In the genomic region with DNA sequence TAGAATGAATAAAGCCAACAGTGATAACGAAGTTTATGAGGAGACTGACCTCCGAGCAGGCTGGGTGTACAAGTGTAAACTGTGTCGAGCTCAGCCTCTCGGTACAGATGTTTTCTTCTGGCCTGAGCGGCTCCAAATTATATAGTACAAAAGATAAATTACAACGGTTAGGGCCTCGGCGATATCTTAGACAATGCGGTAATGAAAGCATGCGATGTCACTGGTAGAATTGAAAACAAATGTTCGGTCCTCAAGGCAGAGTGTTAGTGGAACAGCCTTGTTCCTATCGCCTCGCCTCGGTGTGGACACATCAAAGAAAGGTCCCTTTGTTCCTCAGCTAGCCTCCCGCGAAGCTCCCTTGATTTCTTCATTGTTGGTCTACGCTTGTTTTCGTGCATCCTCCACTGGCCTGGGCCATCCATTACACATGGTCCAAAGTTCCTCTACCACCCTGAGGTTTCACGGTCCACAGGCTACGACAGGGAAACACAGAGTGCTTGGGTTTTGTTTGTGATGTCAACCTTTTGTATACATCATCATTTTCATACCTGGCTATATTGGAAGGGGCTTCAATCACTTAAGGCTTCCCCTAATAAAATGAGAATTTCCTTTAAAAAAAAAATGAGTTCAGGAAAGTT, we compare ENCODE assay signal across 10 mouse cellular contexts.
DNase-seq lines count a peak whose midpoint lies in the region; ATAC-seq and TF ChIP-seq lines count a peak whose summit lies in the region.
"Had no signal": no experiment of that assay in that cellular context is flagged by ENCODE, and none has a peak within 500 bp of the region (broad histone marks: within the 10 kb centered on the region; RNA-seq: fewer than 3 reads in every experiment).

No protein-coding gene starts in this region.

- peak; percentile 20 for DNase-seq in neural tube, embryonic 11.5 days (ENCODE audit: low spot score)
- no peak for DNase-seq in neural tube, embryonic 10.5 days (ENCODE audit: extremely low spot score, low spot score)
- no peak for DNase-seq in forebrain, embryonic 14.5 days (ENCODE audit: low spot score)
- no peak for DNase-seq in urinary bladder, postnatal 36 days (ENCODE audit: low spot score in 2 of 2)
- DNase-seq in stomach, postnatal 0 days (ENCODE audit: low spot score): no peak
- DNase-seq in urinary bladder, postnatal 25 days (ENCODE audit: low spot score): no peak

- no peak overlapping the region for H3K9ac ChIP-seq in neural tube, embryonic 11.5 days (ENCODE audit: low read length)
- no peak overlapping the region for H3K9ac ChIP-seq in forebrain, embryonic 14.5 days (ENCODE audit: low read length)
- H3K9ac ChIP-seq in limb, embryonic 12.5 days (replicated peaks): no peak overlapping the region
- no peak overlapping the region for H3K9ac ChIP-seq in stomach, postnatal 0 days (ENCODE audit: low read length)
- H3K9ac ChIP-seq: heart, embryonic 13.5 days; liver, embryonic 15.5 days had no signal

- WGBS in neural tube, embryonic 11.5 days: 44% methylated on average over 20 of the region's 20 CpGs
- 13% methylated on average over 20 of the region's 20 CpGs for WGBS in forebrain, embryonic 14.5 days
- WGBS in limb, embryonic 12.5 days: 30% methylated on average over 20 of the region's 20 CpGs
- WGBS in stomach, postnatal 0 days: 74% methylated on average over 20 of the region's 20 CpGs

- no peak overlapping the region for H3K4me3 ChIP-seq in neural tube, embryonic 11.5 days (ENCODE audit: low read depth, low read length)
- H3K4me3 ChIP-seq in forebrain, embryonic 14.5 days (ENCODE audit: low read depth, low read length): peak overlapping the region; percentile 6; the same call in 1 of the 2 replicates
- H3K4me3 ChIP-seq in limb, embryonic 12.5 days (replicated peaks): peak overlapping the region; percentile 7; the same call in 1 of the 2 replicates
- no peak overlapping the region for H3K4me3 ChIP-seq in stomach, postnatal 0 days (ENCODE audit: low read depth, low read length)
- H3K4me3 ChIP-seq: heart, embryonic 13.5 days; liver, embryonic 15.5 days had no signal

- H3K36me3 ChIP-seq in neural tube, embryonic 11.5 days (ENCODE audit: control insufficient read depth, insufficient read depth, low read length): no peaks in the 10 kb centered on the region
- H3K36me3 ChIP-seq in forebrain, embryonic 14.5 days (ENCODE audit: control insufficient read depth, insufficient read depth, low read length): no peaks in the 10 kb centered on the region
- no peaks in the 10 kb centered on the region for H3K36me3 ChIP-seq in limb, embryonic 12.5 days
- no peaks in the 10 kb centered on the region for H3K36me3 ChIP-seq in stomach, postnatal 0 days (ENCODE audit: control insufficient read depth, insufficient read depth, low read length)
- H3K36me3 ChIP-seq: heart, embryonic 13.5 days; liver, embryonic 15.5 days had no signal

- no peak overlapping the region for H3K27ac ChIP-seq in neural tube, embryonic 11.5 days (ENCODE audit: low read depth, low read length)
- H3K27ac ChIP-seq in forebrain, embryonic 14.5 days (ENCODE audit: low read depth, low read length): no peak overlapping the region
- H3K27ac ChIP-seq in limb, embryonic 12.5 days: no peak overlapping the region
- H3K27ac ChIP-seq in stomach, postnatal 0 days (replicated peaks): no peak overlapping the region
- H3K27ac ChIP-seq: heart, embryonic 13.5 days; liver, embryonic 15.5 days had no signal

- no peak for TF ChIP-seq EP300 in stomach, postnatal 0 days (optimal IDR thresholded peaks at IDR 0.05)

- no peaks in the 10 kb centered on the region for H3K9me3 ChIP-seq in neural tube, embryonic 11.5 days (ENCODE audit: control insufficient read depth, low read length)
- no peaks in the 10 kb centered on the region for H3K9me3 ChIP-seq in forebrain, embryonic 14.5 days (replicated peaks; ENCODE audit: control insufficient read depth, low read length)
- no peaks in the 10 kb centered on the region for H3K9me3 ChIP-seq in limb, embryonic 12.5 days
- H3K9me3 ChIP-seq in stomach, postnatal 0 days (ENCODE audit: control insufficient read depth, low read length): no peaks in the 10 kb centered on the region
- H3K9me3 ChIP-seq: heart, embryonic 13.5 days; liver, embryonic 15.5 days had no signal

- no peak overlapping the region for H3K4me2 ChIP-seq in neural tube, embryonic 11.5 days (ENCODE audit: low read depth)
- peak overlapping the region; percentile 42 for H3K4me2 ChIP-seq in forebrain, embryonic 14.5 days (ENCODE audit: low read length)
- peak overlapping the region; percentile 42 for H3K4me2 ChIP-seq in limb, embryonic 12.5 days
- no peak overlapping the region for H3K4me2 ChIP-seq in stomach, postnatal 0 days (replicated peaks; ENCODE audit: low read depth)
- H3K4me2 ChIP-seq: heart, embryonic 13.5 days; liver, embryonic 15.5 days had no signal

- H3K4me1 ChIP-seq in neural tube, embryonic 11.5 days (ENCODE audit: control insufficient read depth, insufficient read depth, low read length): 0 out of 2 replicates have a peak, but pooled peaks cover 2% of the 10 kb centered on the region
- peaks cover 7% of the 10 kb centered on the region; the same call in 1 of the 2 replicates for H3K4me1 ChIP-seq in forebrain, embryonic 14.5 days (ENCODE audit: control insufficient read depth, insufficient read depth, low read length)
- H3K4me1 ChIP-seq in limb, embryonic 12.5 days (replicated peaks): peaks cover 28% of the 10 kb centered on the region
- H3K4me1 ChIP-seq in stomach, postnatal 0 days (replicated peaks; ENCODE audit: control insufficient read depth, insufficient read depth): no peaks in the 10 kb centered on the region
- H3K4me1 ChIP-seq: heart, embryonic 13.5 days; liver, embryonic 15.5 days had no signal

- no peak for TF ChIP-seq CTCF in stomach, postnatal 0 days (IDR thresholded peaks at IDR 0.05; ENCODE audit: low read depth)

- H3K27me3 ChIP-seq in neural tube, embryonic 11.5 days (ENCODE audit: control insufficient read depth, insufficient read depth, low read length): no peaks in the 10 kb centered on the region
- H3K27me3 ChIP-seq in forebrain, embryonic 14.5 days (replicated peaks; ENCODE audit: control insufficient read depth, insufficient read depth, low read length): peaks cover 64% of the 10 kb centered on the region
- peaks cover 41% of the 10 kb centered on the region for H3K27me3 ChIP-seq in limb, embryonic 12.5 days
- H3K27me3 ChIP-seq in stomach, postnatal 0 days (ENCODE audit: control insufficient read depth, insufficient read depth, low read length): no peaks in the 10 kb centered on the region
- H3K27me3 ChIP-seq: heart, embryonic 13.5 days; liver, embryonic 15.5 days had no signal

- ATAC-seq in neural tube, embryonic 11.5 days (ENCODE audit: insufficient read depth, low FRiP score, low TSS enrichment): peak; percentile 54
- no peak; the same call in 1 of the 2 replicates for ATAC-seq in forebrain, embryonic 14.5 days
- ATAC-seq in limb, embryonic 12.5 days (ENCODE audit: insufficient number of reproducible peaks, insufficient read depth, low FRiP score, low TSS enrichment, low read depth): no peak
- ATAC-seq in stomach, postnatal 0 days (ENCODE audit: low FRiP score, low TSS enrichment): no peak
- ATAC-seq: intestine, embryonic 16.5 days had no signal

Comparison
In these comparisons a context has a peak if more than half of its experiments do, and no peak if none do; other contexts are left out.
1. H3K4me2 ChIP-seq: peak in forebrain, embryonic 14.5 days (single experiment) and limb, embryonic 12.5 days (single experiment); none in neural tube, embryonic 11.5 days (single experiment) and stomach, postnatal 0 days (single experiment).
2. H3K4me3 ChIP-seq: peak in forebrain, embryonic 14.5 days (single experiment) and limb, embryonic 12.5 days (single experiment); none in neural tube, embryonic 11.5 days (single experiment) and stomach, postnatal 0 days (single experiment).